Mouse (Mus musculus) heart, embryonic 16.5 days (tissue): ENCODE data around the gene Aars. TPM values are rescaled to one million over a fixed set of nuclear protein-coding genes. Genes with fewer than 3 reads are reported as not detected.
"Not testable (repeated sequence)": the region's sequence is repeated elsewhere in the genome, so short reads cannot be mapped to it uniquely, and the experiment has no call there.

Experiments
- ATAC-seq: fragments of 200-750 bp; cut with Nextera tagmentation; replicated peaks from 2 replicates; pipeline ENCODE4 v1.8.0; 2017; ENCODE audit warnings: moderate number of reproducible peaks; ENCODE audit not compliant: insufficient read depth, low FRiP score; ENCODE audit errors: extremely low read depth
- H3K27ac ChIP-seq: fragments of 300-500 bp; sonication (generic); 2 replicates; pipeline ENCODE4 v1.5.1; 2014; ENCODE audit warnings: mild to moderate bottlenecking, low read length, control low read depth, moderate library complexity
- H3K27me3 ChIP-seq: fragments of 300-500 bp; sonication (generic); 2 replicates; pipeline ENCODE4 v1.6.1; 2014; ENCODE audit warnings: low read length, mixed read lengths; ENCODE audit not compliant: control insufficient read depth, insufficient read depth
- H3K36me3 ChIP-seq: fragments of 300-500 bp; sonication (generic); 2 replicates; pipeline ENCODE4 v1.6.1; 2014; ENCODE audit not compliant: control insufficient read depth, insufficient read depth
- H3K4me1 ChIP-seq: fragments of 300-500 bp; sonication (generic); 2 replicates; pipeline ENCODE4 v1.6.1; 2014; ENCODE audit warnings: low read length, mixed read lengths; ENCODE audit not compliant: control insufficient read depth, insufficient read depth
- H3K4me2 ChIP-seq: fragments of 300-500 bp; sonication (generic); 2 replicates; pipeline ENCODE4 v1.6.1; 2014; ENCODE audit warnings: low read depth, mild to moderate bottlenecking, control low read depth, low read length
- H3K4me3 ChIP-seq: fragments of 300-500 bp; sonication (generic); 2 replicates; pipeline ENCODE4 v1.5.1; 2014; ENCODE audit warnings: mild to moderate bottlenecking, control low read depth, low read length
- H3K9ac ChIP-seq: fragments of 300-500 bp; sonication (generic); 2 replicates; pipeline ENCODE4 v1.6.1; 2014; ENCODE audit warnings: low read length, control low read depth
- H3K9me3 ChIP-seq: fragments of 300-500 bp; sonication (generic); replicated peaks from 2 replicates; pipeline ENCODE4 v1.6.1; 2016; ENCODE audit warnings: low read length; ENCODE audit not compliant: control insufficient read depth
- WGBS: fragments of 180-500 bp; shearing (Covaris S2); extraction: QIAGEN DNeasy Blood & Tissue Kit; methylation state at CpG from one replicate; pipeline ENCODE4 v1.1.7; 2014; 5-methylcytosine and 5-hydroxymethylcytosine counted together
- polyA plus RNA-seq: library from polyadenylated mRNA; unstranded; fragments of >200 nt; fragmentation: Nextera tagmentation; extraction: Ambion mirVana; gene quantifications from 2 replicates; pipeline ENCODE4 v1.2.1, GENCODE M21; 2015

Aars gene
- polyA plus RNA-seq, 1 experiment from 2014 or later, result 35.3 TPM

DNA sequence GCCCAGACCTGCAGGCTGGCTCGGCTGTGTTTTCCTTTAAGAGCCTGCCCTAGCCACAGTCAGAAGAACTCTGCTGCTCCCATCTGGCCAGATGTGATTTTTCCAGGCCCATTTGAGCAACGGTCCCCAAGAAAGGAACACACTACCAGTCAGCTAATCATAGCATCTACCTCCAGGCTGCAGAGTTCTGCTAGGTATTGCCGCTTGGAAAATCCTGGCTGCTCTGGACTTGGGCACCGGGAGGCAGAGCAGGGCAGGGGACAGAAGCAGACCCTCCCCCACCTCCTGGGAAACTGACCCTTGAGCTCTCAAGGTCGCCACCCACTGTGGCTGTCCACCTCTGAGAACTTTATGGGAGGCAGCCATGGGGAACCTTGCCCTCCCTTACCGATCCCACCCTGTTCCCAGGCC is 46.9 kb downstream of the Aars start:
- ATAC-seq, result no peak
- Histone ChIP-seq H3K4me2 (no peak overlapping the region), H3K4me3 (no peak overlapping the region), H3K9me3 (no peaks in the 10 kb centered on the region), H3K27ac (no peak overlapping the region), H3K36me3 (no peaks in the 10 kb centered on the region), H3K27me3 (no peaks in the 10 kb centered on the region), H3K4me1 (no peaks in the 10 kb centered on the region), H3K9ac (no peak overlapping the region)
- WGBS, result 36% methylated on average over 6 of the region's 6 CpGs

DNA sequence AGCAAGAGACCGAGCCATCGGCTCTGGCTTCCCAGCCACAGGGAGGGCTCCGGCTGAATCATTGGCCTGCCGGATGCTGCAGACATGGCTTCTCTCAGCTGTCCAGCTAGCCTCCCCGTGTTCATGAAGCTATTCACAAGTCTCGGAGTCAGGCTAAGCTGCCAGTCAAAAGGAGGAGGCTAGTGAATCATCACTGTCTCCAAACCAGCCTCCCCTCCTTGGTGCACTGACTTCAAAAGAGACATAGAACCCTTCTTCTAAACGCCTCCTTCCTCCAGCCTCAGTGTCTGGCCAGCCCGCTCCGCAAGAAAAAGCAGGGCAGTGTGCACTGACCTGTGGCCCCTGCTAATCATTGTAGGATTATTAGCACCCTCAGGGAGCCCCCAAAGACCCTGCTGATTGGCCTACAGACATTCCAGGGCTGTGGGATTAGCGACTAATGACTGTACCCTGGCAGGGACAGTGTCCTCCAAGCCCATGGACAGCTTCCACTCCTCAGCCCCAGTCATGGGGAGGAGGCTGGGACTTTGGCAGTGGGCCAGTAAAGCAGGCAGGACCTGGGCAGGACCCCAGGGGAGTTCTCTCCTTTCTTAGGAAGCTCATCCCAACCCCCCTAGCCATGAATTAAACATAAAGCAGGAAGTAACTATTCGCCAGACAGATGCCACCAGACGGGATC is 48.8 kb downstream of the Aars start:
- Histone ChIP-seq H3K9me3 (no peaks in the 10 kb centered on the region), H3K4me1 (no peaks in the 10 kb centered on the region), H3K4me3 (no peak overlapping the region), H3K4me2 (no peak overlapping the region), H3K9ac (no peak overlapping the region), H3K27me3 (no peaks in the 10 kb centered on the region), H3K36me3 (no peaks in the 10 kb centered on the region), H3K27ac (no peak overlapping the region)
- WGBS, result 67% methylated on average over 12 of the region's 12 CpGs
- ATAC-seq, result no peak

DNA sequence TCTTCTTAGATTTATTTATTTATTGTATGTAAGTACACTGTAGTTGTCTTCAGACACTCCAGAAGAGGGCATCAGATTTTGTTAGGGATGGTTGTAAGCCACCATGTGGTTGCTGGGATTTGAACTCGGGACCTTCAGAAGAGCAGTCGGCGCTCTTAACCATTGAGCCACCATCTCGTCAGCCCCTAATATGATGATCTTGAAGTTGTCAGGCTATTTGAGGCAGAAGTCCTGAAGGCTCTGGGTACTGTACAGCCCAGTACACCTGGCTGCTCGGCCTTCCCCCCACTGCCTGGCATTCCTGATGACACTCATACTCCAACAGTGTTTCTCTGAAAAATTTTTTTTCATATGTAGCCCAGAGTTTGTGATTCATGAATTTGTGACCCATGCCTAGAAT is 51.0 kb downstream of the Aars start:
- H3K27me3 ChIP-seq, H3K4me2 ChIP-seq, H3K4me3 ChIP-seq, H3K4me1 ChIP-seq, ATAC-seq, H3K36me3 ChIP-seq, H3K9ac ChIP-seq, H3K27ac ChIP-seq, H3K9me3 ChIP-seq: not testable (repeated sequence)
- WGBS, result 73% methylated on average over 5 of the region's 5 CpGs

- no peaks in the 10 kb centered on the region for H3K27me3 ChIP-seq
- no peaks in the 10 kb centered on the region for H3K36me3 ChIP-seq
- peaks cover 3% of the 10 kb centered on the region for H3K4me1 ChIP-seq
- H3K9ac ChIP-seq, result no peak overlapping the region
- H3K9me3 ChIP-seq, result no peaks in the 10 kb centered on the region
- 0% methylated on average over 2 of the region's 2 CpGs for WGBS
- ATAC-seq, result no peak
- no peak overlapping the region for H3K4me2 ChIP-seq
- no peak overlapping the region for H3K4me3 ChIP-seq
- H3K27ac ChIP-seq, result no peak overlapping the region
Measured at GRCm38 (mm10) chr8:111090126-111090525, 57.2 kb downstream of the Aars start.

DNA sequence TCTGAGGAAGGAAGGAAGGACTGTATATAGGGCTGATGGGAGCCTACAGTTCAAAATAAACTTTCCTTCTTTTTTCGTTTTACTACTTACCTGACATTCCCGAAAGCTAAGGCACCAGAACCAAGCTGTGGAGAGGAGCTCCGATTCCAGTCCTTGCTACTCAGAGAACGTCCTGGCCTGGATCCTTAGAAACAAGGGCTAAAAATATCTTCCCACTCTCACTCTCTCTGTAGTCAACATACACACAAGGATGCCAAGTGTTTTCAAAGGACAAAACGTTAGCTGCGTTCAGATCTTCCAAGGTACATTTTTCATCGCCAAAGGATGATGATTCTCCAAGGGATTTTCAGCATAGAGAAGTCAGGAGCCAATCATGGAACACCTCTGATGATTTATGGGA is 58.8 kb downstream of the Aars start:
- H3K4me1 ChIP-seq, result peaks cover 13% of the 10 kb centered on the region
- H3K27me3 ChIP-seq, result no peaks in the 10 kb centered on the region
- H3K36me3 ChIP-seq, result no peaks in the 10 kb centered on the region
- WGBS, result 56% methylated on average over 7 of the region's 7 CpGs
- H3K9ac ChIP-seq, result no peak overlapping the region
- H3K27ac ChIP-seq, result peak overlapping the region; percentile 51; the same call in 1 of the 2 replicates
- H3K4me3 ChIP-seq, result no peak overlapping the region
- ATAC-seq, result no peak
- no peak overlapping the region for H3K4me2 ChIP-seq
- H3K9me3 ChIP-seq, result no peaks in the 10 kb centered on the region

DNA sequence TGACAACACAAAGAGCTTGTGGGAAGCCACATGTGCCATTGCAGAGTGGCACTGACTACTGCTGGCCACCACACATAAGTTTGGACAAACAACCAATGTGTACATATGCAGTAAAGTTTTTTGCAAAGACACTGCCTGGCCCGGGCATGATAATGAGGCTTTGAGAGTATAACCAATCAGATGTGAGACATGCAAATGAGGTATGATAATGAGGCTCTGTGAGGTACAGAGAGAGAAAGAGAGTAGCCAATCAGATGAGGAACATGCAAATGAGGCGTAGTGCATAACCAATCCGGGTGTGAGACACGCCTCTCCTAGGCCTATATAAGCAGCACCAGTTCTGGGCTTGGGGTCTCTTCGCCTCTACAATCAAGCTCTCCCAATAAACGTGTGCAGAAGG is 59.4 kb downstream of the Aars start, which contains the start of gene Clec18a:
Gene Clec18a (minus strand): TSS at position 101 of the 400 bp plus-strand sequence.
- H3K4me2 ChIP-seq, H3K36me3 ChIP-seq, H3K27me3 ChIP-seq, H3K4me3 ChIP-seq, H3K9me3 ChIP-seq, ATAC-seq, H3K9ac ChIP-seq: not testable (repeated sequence)
- Histone ChIP-seq H3K27ac (peak within 1 kb of the TSS; percentile 51; the same call in 1 of the 2 replicates), H3K4me1 (peaks cover 13% of the 10 kb centered on the region)
- 84% methylated on average over 5 of the region's 6 CpGs for WGBS

- Histone ChIP-seq H3K27ac (peak within 1 kb of the TSS; percentile 62), H3K9ac (peak within 1 kb of the TSS; percentile 82), H3K4me2 (peak within 1 kb of the TSS; percentile 79), H3K4me3 (peak within 1 kb of the TSS; percentile 65), H3K36me3 (no peaks in the 10 kb centered on the region), H3K27me3 (no peaks in the 10 kb centered on the region), H3K9me3 (no peaks in the 10 kb centered on the region), H3K4me1 (peaks cover 13% of the 10 kb centered on the region)
- peak; percentile 92 for ATAC-seq
- 7% methylated on average over 44 of the region's 72 CpGs for WGBS
Measured at GRCm38 (mm10) chr8:111093865-111094718, 61.1 kb downstream of the Aars start, which contains the start of gene Pdpr. TSS of gene Pdpr (plus strand) at chr8:111094630.

GRCm38 (mm10) chr8:111094719-111095302 is 61.9 kb downstream of the Aars start:
- peaks cover 13% of the 10 kb centered on the region for H3K4me1 ChIP-seq
- not testable (repeated sequence) for H3K36me3 ChIP-seq, H3K9me3 ChIP-seq, H3K27me3 ChIP-seq
- peak overlapping the region; percentile 77 for H3K9ac ChIP-seq
- H3K27ac ChIP-seq, result peak overlapping the region; percentile 62
- H3K4me3 ChIP-seq, result peak overlapping the region; percentile 65
- peak overlapping the region; percentile 75 for H3K4me2 ChIP-seq
- ATAC-seq, result peak; percentile 64
- WGBS, result under 1% methylated on average over 43 of the region's 69 CpGs
